Mouse (Mus musculus): Measurements from ENCODE around the gene Doc2a. TPM values are rescaled to one million over a fixed set of nuclear protein-coding genes. Genes with fewer than 3 reads are reported as not detected.

Doc2a gene
- total RNA-seq, 2 experiments from 2014 or later: not detected

DNA sequence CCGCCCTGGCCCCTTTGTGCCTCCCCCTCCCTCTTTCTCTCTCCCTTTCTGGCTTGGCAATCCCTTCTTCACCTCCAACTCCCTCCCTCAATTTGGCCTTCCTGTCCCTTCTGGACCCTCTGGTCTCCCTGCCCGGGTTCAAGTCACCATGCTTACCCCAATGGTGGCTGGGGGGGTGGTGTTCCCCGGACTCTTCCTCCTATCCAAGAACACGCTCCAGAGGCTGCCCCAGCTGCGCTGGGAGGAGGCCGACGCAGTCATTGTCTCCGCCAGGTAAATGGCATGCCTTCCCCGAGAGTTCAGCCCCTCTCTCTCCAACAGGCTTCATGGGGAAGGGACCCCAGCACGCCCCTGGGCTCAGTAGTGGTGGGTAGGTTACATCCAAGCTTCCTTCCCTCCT, 23.3 kb upstream of the Doc2a start:
- no peak for DNase-seq

DNA sequence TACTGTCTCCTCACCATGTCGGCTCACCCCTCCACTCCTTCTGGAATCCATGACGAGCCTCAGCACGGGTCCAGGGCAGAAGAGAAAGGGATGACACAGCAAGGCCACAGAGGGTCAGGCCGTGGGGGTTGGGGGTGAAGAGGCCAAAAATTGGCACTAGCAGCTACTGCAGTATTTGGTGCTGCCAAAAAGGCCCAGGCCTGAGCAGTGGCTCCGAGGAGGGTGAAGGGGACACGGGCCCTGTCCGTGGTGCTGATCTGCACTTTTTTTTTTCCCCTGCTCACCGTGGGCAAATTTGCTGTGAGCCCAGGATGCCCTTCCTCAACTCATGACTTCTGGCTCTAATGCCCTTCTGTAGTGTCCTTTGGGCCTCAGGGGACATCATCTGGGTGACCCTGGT, 21.8 kb upstream of the Doc2a start:
- peak; percentile 54 for DNase-seq

DNA sequence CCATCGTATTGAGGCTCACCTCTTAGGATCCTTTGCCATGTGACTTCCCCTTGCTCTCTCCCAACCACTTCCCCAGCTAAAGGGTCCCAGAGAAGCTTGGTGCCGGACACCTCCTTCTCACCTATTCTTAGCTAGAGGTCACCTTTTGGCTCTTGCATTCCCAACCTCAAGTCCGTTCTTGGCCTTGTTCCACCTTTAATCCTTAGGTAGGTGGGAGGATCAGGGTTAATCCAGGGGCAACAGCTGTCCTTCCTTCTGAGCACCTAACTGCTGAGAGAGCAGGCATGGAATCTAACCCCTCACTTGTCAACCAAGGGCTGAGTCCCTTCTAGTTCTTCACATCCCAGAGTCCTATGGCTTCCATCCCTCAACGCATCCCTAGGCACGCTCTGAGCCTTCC, 21.3 kb upstream of the Doc2a start:
- no peak for DNase-seq

DNA sequence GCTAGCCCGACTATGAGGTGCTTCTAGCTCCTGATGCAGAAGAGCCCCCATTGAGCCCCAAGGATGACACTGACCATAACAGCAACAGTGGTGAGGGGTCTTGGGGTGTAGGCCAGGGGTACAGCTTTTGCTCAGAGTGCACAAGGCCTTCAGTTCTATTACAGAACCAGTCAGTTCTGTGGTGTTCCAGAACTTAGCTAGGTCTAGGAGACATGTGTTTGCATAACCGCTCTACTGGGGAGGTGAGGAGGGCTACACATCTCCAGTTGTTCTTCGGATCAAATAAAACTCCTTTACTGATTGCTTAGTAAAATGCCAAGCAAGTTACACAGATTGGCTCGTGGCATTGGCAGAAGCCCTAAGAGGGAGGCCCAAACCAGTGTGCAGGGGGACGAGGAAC, 15.7 kb upstream of the Doc2a start, which contains the start of gene 4930451I11Rik:
Gene 4930451I11Rik (minus strand): TSS at position 101 of the 400 bp plus-strand sequence.
- DNase-seq: no peak

DNA sequence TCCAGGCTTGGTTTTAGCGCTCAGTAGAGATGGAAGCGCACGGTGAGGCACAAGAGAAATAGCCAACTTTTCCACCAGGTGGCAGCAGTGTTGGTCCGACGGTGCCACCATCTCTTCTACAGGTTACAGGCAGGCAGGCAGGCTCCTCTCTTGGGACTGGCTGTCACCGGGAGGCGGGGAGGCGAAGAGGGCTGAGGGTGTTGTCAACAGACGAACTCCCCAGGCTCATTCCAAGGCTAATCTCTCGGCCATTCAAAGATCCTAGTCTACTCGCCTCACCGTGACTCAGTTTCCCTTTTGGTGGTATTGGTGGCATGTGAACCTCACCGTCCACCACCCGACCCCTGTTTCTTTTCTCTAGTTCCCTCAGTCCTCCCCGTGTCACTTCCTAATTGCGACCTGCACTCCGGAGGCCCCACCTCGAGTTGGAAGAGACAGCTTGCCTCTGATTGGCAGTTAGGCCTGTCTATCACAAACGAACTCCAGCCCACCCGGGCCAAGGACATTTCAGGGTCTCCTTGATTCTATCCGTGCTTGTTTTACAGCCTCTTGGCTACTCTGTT, 15.1 kb upstream of the Doc2a start:
- DNase-seq: peak; percentile 86

DNA sequence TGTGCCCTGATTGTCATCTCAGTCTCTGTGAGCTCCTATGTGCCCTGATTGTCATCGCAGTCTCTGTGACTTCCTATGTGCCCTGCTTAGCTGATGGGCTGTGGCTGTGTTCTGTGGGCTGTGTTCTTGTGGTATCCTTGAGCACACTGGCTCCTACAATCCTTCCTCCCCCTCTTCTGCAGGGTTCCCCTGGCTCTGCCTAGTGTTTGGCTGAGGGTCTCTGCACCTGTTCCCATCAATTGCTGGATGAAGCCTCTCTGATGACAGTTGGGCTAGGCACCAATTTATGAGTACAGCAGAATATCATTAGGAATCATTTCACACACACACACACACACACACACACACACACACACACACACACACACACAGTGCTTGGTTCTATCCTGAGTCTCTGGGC, 13.9 kb upstream of the Doc2a start:
- DNase-seq: no peak

DNA sequence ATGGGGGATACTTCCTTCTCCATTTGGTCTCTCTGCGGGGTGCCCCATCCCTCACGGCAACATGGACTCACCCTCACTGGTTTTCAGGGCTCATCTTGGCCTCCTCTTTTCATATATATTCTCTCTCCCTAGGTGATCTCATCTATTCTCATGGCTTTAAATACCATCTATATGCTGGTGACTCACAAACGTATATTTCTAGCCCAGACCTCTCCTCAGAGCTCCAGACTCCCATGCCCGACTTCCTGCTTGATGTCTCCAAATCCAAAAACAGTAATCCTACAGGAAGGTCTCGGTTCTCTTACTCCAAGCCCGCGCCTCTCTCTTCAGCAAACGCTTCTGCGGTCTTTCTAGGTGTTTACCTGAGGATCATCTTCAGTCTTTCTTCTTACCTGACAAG, 3.9 kb upstream of the Doc2a start:
- DNase-seq: no peak

DNA sequence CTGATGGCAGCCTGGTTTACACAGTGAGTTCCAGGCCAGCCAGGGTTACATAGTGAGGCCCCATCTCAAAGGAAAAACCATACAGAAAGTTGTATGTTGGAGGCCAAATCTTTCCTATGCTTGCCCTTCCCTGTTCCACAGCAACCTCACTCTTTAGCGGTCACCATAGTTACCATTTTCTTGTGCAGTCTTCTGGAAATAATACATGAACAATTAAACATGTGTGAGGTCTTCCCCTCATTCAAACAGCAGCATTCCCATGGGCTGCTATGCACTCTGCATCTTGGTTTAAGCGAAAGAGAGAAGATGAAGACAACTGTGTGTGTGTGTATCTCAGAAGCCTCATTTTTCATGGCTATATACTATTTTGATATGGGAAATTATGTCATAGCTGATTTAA, 1.7 kb upstream of the Doc2a start:
- no peak for DNase-seq

DNA sequence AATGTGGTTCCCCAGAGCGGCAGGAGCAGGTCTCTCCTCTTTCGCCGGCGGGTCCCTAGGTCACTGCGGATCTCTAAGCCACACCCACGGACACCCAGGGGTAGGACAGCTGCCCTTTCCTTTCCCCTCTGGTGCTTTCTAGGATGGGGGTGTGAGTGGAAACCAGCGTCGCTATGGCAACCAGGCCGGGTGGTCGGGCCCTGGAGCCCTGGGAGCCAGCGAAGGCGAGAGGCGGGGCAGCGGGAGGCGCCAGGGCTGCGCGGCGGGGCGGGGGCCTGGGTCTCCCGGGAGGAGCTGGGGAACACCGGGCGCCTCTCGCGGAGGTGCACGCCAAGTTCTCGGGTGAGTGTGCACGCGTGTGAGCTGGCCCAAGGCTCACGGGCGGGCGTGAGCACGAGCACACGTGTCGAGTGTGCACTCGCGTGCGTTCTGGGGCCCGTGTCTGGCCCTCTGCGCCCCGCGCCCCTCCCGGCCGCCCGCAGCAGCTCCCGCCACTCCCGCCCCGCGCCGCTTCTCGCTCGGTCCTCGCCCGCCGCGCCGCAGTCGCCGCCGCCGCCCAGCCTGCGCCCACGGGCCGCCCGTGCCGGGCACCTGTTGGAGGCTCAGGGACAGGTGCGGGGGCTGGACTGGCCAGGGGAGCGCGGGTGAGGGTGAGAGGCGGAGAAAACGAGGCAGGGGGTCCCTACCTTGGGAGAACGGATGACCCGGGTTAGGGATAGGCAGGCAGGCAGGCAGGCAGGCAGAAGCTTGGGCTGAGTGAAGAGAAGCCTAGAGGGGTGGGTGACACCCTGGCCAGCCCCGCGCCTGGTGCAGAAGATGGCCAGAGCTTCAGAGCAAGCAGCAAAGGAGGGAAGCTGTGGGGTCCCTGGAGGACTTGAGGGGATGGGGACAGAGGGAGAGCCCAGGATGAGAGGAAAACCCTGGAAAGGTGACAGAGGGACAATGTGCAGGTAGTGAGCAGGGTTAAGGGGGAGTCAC, 494 bp downstream of the Doc2a start:
- DNase-seq: no peak

DNA sequence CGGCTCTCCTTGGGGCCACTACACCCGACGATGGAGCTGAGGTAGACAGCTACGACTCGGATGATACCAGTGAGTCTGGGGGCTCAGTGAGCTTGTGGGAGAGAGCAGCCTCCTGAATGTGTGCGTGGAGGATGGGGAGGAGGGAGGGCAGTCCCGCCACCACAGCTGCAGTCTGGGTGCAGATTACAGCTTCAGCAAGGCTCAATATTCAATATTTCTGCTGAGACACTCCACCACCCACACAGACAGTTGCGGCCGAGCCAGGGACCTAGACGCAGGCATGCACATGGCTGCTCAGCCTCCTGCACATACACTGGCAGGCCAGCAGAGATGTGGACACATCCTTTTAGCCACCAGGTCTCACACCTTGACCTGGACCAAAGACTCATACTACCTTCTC, 1.6 kb downstream of the Doc2a start:
- no peak for DNase-seq

DNA sequence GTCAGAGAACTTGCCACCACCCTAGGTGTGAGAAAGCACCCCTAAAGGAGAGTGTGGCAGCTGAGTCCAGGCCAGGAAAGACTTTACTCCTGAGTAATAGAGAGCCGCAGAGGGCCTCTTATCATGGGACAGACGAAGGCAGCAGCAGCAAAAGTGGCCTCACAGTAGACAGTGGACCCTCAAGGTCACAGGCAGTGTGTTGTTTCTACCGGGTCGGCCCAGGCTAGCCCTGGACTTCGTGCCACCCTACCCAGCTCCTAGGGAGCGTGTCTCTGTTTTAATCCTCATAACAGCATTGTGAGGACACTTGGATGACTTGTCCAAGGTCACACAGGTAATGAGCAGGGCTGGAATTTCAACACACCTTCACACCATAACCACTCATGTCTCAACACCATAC, 2.9 kb downstream of the Doc2a start:
- DNase-seq: no peak

DNA sequence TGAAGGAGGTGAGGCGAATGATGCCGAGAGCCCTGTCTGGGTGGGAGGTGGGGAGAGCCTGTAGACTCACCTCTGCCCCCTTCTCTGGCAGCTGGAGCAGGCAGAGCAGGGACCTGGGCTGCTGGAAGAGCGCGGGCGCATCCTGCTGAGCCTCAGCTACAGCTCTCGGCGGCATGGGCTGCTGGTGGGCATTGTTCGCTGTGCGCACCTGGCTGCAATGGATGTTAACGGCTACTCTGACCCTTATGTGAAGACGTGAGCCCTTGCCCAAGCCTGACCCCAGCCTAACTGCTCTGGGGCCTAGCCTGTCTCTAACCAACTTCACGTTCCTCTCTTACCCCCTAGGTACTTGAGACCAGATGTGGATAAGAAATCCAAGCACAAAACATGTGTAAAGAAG, 4.0 kb downstream of the Doc2a start:
- DNase-seq: no peak

DNA sequence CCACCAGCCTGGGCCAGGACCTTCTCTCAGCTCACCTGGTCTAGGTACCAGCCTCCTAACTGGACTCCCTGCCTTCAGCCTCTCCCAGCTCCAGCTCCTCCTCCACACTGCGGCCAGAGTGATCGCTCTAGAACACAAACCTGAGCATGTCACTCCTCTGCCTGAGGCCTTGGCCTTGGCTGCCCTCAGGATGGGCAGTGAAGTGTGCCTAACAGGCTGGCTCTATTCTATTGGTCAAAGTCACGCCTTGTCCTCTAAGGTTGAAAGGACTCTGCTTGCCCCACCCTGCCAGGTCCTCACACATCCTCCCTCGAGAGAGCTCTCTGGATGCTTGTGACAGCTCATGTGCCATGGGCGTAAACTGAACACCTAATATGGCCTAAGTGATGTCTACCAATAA, 6.2 kb downstream of the Doc2a start:
- DNase-seq: no peak

DNA sequence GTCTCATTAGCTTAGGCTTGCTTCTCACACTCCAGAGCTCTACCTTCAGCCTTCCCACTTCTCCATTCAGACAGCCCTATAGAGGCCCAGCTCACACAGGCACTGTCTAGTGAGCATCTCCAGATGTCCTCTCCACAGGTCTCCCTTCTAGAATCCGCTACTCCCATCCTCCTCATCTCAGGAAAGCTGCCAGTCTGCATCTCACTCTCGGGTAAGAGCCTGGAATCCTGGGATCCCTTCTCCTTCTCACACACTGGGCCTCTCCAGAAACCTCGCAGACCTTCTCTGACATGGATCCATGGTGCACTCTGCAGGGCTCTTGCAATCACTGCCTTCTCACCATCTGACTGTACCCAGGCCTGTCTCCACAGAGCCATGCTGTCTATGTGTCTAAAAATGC, 8.4 kb downstream of the Doc2a start:
- no peak for DNase-seq

DNA sequence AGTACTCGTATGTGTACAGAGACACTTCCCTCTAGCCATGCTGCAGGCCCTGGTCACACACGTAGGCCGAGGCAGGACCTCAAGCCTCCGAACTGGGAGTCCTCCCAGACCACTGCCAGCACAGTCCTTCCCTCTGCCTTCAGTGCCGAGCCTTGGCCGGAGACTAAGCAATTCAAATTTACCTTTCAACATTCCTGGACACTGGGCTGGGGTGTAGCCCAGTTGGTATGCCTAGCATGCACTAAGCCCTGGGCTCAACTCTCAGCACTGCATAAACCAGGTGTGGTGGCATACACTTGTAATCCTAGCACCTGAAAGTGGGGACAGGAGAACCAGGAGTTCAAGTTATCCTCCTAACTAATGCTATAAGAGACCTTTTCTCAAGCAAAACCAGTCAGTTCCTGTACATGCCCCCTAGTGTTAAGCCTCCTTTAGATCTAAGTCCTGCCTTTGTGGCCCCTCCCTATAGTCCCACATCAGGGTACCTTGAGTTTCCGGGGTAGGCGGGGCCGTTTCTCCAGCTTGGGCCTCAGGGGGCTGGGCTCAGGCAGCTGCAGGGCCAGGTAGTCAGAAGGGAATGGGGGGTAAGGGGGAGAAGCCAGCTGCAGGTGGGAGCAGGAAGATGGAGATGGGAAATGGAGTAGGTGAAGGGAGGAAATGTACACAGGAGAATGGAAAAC, 9.7 kb downstream of the Doc2a start:
- DNase-seq: no peak

DNA sequence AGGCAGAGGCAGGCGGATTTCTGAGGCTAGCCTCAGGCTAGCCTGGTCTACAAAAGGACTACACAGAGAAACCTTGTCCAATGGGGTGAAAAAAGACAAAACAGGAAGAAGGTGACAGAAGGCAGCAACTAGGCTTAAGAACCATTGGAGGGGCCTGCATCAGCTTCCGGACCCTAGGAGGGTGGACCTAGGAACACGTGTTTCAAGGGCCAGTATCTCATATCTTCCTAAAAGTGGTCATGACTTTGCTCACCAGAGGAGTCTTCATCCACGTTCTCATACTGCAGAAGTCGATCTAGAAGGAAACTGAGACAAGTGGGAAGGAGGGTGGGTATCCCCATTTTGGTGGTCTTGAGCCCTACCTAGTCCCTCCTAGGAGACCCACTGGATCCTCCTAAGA, 13.8 kb downstream of the Doc2a start:
- no peak for DNase-seq

DNA sequence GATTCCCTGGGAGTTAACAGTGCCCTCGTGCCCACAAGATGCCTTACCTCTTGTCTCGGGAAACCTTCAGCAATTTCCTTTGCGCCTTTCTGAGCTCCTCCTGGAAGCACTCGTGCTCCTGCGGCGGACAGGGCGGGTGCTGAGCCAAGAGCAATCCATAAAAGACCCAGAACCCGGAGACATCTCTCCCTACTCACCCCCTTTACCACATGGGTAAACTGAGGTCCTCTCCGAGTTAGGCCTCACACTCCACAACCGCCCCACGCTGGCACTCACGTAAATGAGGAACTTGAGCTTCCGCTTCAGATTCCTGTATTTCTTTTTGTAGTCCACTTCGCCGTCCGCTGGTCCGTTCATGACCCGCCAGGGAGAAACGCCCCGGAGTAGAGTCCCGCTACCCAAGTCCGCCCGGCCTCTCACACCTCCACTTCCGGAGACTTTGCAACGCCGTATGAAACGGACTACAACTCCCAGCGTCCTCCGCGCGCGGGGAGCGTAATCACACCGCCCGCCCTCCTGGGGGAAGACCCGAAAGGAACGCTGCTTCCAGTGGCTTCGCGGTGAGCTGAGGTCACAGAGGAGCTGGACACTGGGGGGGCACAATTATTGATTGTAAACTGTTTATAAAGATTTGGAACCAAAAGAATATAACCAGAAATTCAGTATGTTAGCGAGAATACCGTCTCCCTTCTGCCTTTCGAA, 14.4 kb downstream of the Doc2a start, which contains the start of gene Hirip3:
Gene Hirip3 (plus strand): TSS at position 544 of the 702 bp plus-strand sequence.
- DNase-seq: peak; percentile 96

DNA sequence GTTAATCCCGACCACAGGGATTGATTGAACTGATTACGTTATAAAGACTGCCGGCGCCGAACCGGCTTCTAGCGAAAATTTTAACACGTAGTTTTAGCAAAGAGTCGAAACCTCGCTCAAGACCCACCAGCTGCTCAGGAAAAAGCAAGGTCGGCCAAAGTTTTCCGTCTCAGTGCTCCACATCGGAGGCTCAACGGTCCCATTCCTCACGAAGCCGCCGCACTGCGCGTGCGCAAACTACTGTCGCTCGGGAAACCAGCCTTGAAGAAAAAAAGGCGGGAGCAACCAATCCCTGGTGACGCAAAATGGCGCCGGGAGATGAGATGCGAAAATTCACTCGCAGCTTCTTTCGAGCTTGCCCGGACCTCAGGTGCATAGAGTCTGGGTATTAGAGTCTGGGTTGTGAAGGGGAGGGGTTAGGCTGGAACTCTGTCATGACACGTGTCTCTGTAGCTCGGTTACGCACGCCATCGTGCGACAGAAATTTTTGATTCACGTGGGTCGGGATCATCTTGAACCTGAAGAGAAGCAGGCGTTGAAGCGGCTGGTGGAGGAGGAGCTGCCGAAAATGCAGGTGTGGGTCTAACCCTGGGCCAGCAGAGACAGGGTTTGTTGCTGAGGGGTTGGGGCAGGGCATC, 15.1 kb downstream of the Doc2a start, which contains the start of gene Ino80e:
Gene Ino80e (minus strand): TSS at position 231 of the 638 bp plus-strand sequence.
- peak; percentile 96 for DNase-seq

DNA sequence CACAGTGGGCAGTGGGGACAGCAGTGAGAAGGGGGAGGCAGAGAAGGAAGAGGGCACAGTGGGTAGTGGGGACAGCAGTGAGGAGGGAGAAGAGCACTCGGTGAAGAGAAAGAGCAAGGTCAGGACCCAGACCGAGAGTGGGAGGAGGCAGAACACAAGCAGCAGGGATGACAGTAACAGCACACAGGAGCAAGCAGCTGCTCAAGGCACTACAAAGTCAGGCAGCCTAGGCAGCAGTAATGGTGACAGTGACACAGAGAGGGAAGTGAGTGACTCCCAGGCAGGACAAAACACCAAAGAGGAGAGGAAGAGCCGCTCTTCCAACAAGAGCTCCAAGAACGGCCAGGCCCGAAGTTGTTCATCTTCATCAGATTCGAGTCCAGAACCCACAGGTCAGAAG, 16.6 kb downstream of the Doc2a start:
- DNase-seq: no peak

DNA sequence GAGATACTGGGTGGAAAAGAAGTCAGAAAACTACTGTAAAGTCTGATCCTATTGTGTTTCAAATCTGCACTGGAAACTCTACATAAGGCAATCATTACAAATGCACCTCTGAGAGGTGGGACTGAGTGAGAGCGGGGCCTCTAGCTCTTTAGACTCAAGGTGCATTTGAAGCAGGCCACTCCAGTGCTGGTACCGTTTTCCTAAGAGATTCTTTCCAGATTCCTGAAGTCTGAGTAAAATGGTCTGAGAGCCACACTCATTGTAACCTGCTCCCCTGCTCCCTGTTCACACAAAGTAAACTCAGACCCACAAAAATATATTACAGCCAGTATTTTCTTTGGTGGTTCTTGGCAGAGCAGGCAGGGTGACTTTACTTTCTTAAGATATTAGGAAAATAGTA, 20.3 kb downstream of the Doc2a start:
- DNase-seq: no peak

DNA sequence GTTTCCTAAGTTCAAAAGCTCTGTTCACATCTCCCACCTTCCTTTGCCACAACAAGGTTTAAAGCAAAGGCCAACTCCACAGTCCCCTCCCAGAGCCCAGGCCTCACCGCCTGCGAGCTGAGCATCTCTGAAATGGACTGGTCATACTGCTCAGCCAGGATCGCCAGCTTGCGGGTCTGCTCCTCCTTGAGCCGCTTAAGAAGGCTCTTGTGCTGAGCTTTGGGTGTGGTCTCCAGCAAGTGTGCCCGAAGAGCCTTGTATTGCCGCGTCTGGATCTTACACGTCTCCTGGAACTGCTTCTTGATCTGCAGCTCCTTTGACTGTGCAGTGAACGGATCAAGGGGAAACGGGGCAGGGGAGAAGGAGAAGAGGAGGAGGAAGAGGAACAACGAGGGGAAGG, 20.8 kb downstream of the Doc2a start:
- DNase-seq: no peak
